Mouse (Mus musculus): ENCODE measurements around the gene Adamts13. TPM values are rescaled to one million over a fixed set of nuclear protein-coding genes. Genes with fewer than 3 reads are reported as not detected.

The Adamts13 gene
- total and polyA plus RNA-seq, 3 experiments: 0.13 to 0.17 TPM; not detected in 1

GRCm38 (mm10) chr2:26954735-26955395 is 18.4 kb upstream of the Adamts13 start:
- H3K4me3 ChIP-seq (replicated peaks in 1 of 3; ENCODE audit: low read depth in 2 of 3, low read length in 2 of 3, poor library complexity in 1 of 3): no peak overlapping the region
- H3K27ac ChIP-seq (ENCODE audit: insufficient read depth, low read depth): no peak overlapping the region
- TF ChIP-seq POLR2A (IDR thresholded peaks at IDR 0.05; ENCODE audit: low read depth, low read length) (no peak), MXI1 (IDR thresholded peaks at IDR 0.05; ENCODE audit: low read depth, low read length) (no peak), CTCF (conservative IDR thresholded peaks at IDR 0.05 in 1 of 2, IDR thresholded peaks at IDR 0.05 in 1 of 2; ENCODE audit: low read depth in 2 of 2, low read length in 2 of 2) (no peak), ZC3H11A (IDR thresholded peaks at IDR 0.05; ENCODE audit: low read depth, low read length) (no peak)
- H3K4me1 ChIP-seq (ENCODE audit: control insufficient read depth in 1 of 2, insufficient read depth in 2 of 2): peaks cover 0 to 5% of the 10 kb centered on the region in 2 experiments; a peak in 1 of 4 replicates
- no peak for DNase-seq (ENCODE audit: extremely low read depth)
- no peak overlapping the region for H3K9ac ChIP-seq (ENCODE audit: insufficient read depth, low read depth)
- H3K9me3 ChIP-seq (replicated peaks; ENCODE audit: low read length): no peaks in the 10 kb centered on the region
- dilution Hi-C loops (cut with MboI; ENCODE audit: extremely low pct_ligation_motif_present, extremely low pct_unique_long_range_greater_than_20kb, low sequenced_read_pairs) (no loop called here), in situ Hi-C loops (cut with MboI; ENCODE audit: low pct_ligation_motif_present, low pct_unique_long_range_greater_than_20kb, low sequenced_read_pairs) (no loop called here)
- H3K27me3 ChIP-seq (replicated peaks): no peaks in the 10 kb centered on the region
- H3K79me2 ChIP-seq (replicated peaks; ENCODE audit: control insufficient read depth, extremely low read depth, insufficient read depth, poor library complexity, severe bottlenecking): no peaks in the 10 kb centered on the region
- H3K4me2 ChIP-seq (ENCODE audit: insufficient read depth, low read depth, poor library complexity, severe bottlenecking): no peak overlapping the region
- peaks cover 71 to 92% of the 10 kb centered on the region in 2 experiments for H3K36me3 ChIP-seq (replicated peaks in 1 of 2; ENCODE audit: control insufficient read depth in 1 of 2, insufficient read depth in 1 of 2, low read length in 1 of 2)

- peaks cover 77 to 92% of the 10 kb centered on the region in 2 experiments for H3K36me3 ChIP-seq (replicated peaks in 1 of 2; ENCODE audit: control insufficient read depth in 1 of 2, insufficient read depth in 1 of 2, low read length in 1 of 2)
- dilution Hi-C loops (cut with MboI; ENCODE audit: extremely low pct_ligation_motif_present, extremely low pct_unique_long_range_greater_than_20kb, low sequenced_read_pairs): no loop called here
Observed at GRCm38 (mm10) chr2:26956811-26957487, 16.3 kb upstream of the Adamts13 start.

GRCm38 (mm10) chr2:26957488-26957859 is 15.7 kb upstream of the Adamts13 start:
- H3K9ac ChIP-seq (ENCODE audit: insufficient read depth, low read depth): no peak overlapping the region
- H3K4me1 ChIP-seq (ENCODE audit: control insufficient read depth in 1 of 2, insufficient read depth in 2 of 2): peaks cover 3 to 15% of the 10 kb centered on the region in 2 experiments; a peak in 3 of 4 replicates
- H3K79me2 ChIP-seq (replicated peaks; ENCODE audit: control insufficient read depth, extremely low read depth, insufficient read depth, poor library complexity, severe bottlenecking): peaks cover 8% of the 10 kb centered on the region
- H3K36me3 ChIP-seq (replicated peaks in 1 of 2; ENCODE audit: control insufficient read depth in 1 of 2, insufficient read depth in 1 of 2, low read length in 1 of 2): peaks cover 82 to 90% of the 10 kb centered on the region in 2 experiments
- dilution Hi-C loops (cut with MboI; ENCODE audit: extremely low pct_ligation_motif_present, extremely low pct_unique_long_range_greater_than_20kb, low sequenced_read_pairs) (no loop called here), in situ Hi-C loops (cut with MboI; ENCODE audit: low pct_ligation_motif_present, low pct_unique_long_range_greater_than_20kb, low sequenced_read_pairs) (no loop called here)
- no peak for DNase-seq (ENCODE audit: extremely low read depth)
- no peak overlapping the region for H3K4me3 ChIP-seq (replicated peaks in 1 of 3; ENCODE audit: low read depth in 2 of 3, low read length in 2 of 3, poor library complexity in 1 of 3)
- no peak overlapping the region for H3K27ac ChIP-seq (ENCODE audit: insufficient read depth, low read depth)
- H3K27me3 ChIP-seq (replicated peaks): no peaks in the 10 kb centered on the region
- TF ChIP-seq POLR2AphosphoS2 (IDR thresholded peaks at IDR 0.05; ENCODE audit: low read depth, low read length) (no peak), ETS1 (conservative IDR thresholded peaks at IDR 0.05; ENCODE audit: low read depth, low read length) (no peak), ZKSCAN1 (IDR thresholded peaks at IDR 0.05; ENCODE audit: borderline replicate concordance, low read depth, low read length) (no peak), SMC3 (IDR thresholded peaks at IDR 0.05; ENCODE audit: low read depth, low read length) (no peak), POLR2A (IDR thresholded peaks at IDR 0.05; ENCODE audit: low read depth, low read length) (no peak), RCOR1 (conservative IDR thresholded peaks at IDR 0.05; ENCODE audit: low read depth, low read length) (no peak), NRF1 (IDR thresholded peaks at IDR 0.05; ENCODE audit: low read depth, low read length) (no peak), ELF1 (IDR thresholded peaks at IDR 0.05; ENCODE audit: low read depth, low read length) (no peak), NELFE (IDR thresholded peaks at IDR 0.05; ENCODE audit: low read depth, low read length) (no peak), E2F4 (IDR thresholded peaks at IDR 0.05; ENCODE audit: insufficient replicate concordance, low read depth, low read length) (no peak), SIN3A (IDR thresholded peaks at IDR 0.05; ENCODE audit: low read length) (no peak), KAT2A (IDR thresholded peaks at IDR 0.05; ENCODE audit: insufficient replicate concordance, low read length) (no peak), RAD21 (IDR thresholded peaks at IDR 0.05; ENCODE audit: low read depth, low read length) (no peak)
- no peaks in the 10 kb centered on the region for H3K9me3 ChIP-seq (replicated peaks; ENCODE audit: low read length)
- H3K4me2 ChIP-seq (ENCODE audit: insufficient read depth, low read depth, poor library complexity, severe bottlenecking): no peak overlapping the region

More at GRCm38 (mm10) chr2:26956811-26957487, 16.3 kb upstream of the Adamts13 start:
- Histone ChIP-seq H3K79me2 (replicated peaks; ENCODE audit: control insufficient read depth, extremely low read depth, insufficient read depth, poor library complexity, severe bottlenecking) (peaks cover 3% of the 10 kb centered on the region), H3K9me3 (replicated peaks; ENCODE audit: low read length) (no peaks in the 10 kb centered on the region), H3K4me1 (ENCODE audit: control insufficient read depth in 1 of 2, insufficient read depth in 2 of 2) (peaks cover 0 to 10% of the 10 kb centered on the region in 2 experiments; a peak in 2 of 4 replicates), H3K27ac (ENCODE audit: insufficient read depth, low read depth) (no peak overlapping the region), H3K9ac (ENCODE audit: insufficient read depth, low read depth) (no peak overlapping the region), H3K4me3 (replicated peaks in 1 of 3; ENCODE audit: low read depth in 2 of 3, low read length in 2 of 3, poor library complexity in 1 of 3) (no peak overlapping the region), H3K4me2 (ENCODE audit: insufficient read depth, low read depth, poor library complexity, severe bottlenecking) (no peak overlapping the region), H3K27me3 (replicated peaks) (no peaks in the 10 kb centered on the region)
- TF ChIP-seq ZNF384 (IDR thresholded peaks at IDR 0.05; ENCODE audit: low read depth, low read length) (no peak), CHD2 (IDR thresholded peaks at IDR 0.05; ENCODE audit: low read length) (no peak), JUN (IDR thresholded peaks at IDR 0.05; ENCODE audit: insufficient read depth, low read depth, low read length) (no peak)
- in situ Hi-C loops (cut with MboI; ENCODE audit: low pct_ligation_motif_present, low pct_unique_long_range_greater_than_20kb, low sequenced_read_pairs): no loop called here
- DNase-seq (ENCODE audit: extremely low read depth): no peak

Data from CH12.LX (cell line).